Mouse (Mus musculus) intestine, postnatal 0 days (tissue): ENCODE data around the gene Robo1. TPM values are rescaled to one million over a fixed set of nuclear protein-coding genes. Genes with fewer than 3 reads are reported as not detected.
A peak's percentile ranks its signal among the peaks of the same experiment; 100 is the strongest.

Experiments used
- ATAC-seq: fragments of 200-750 bp; cut with Nextera tagmentation; 2 replicates; pipeline ENCODE4 v1.8.0; 2017; ENCODE audit warnings: mild to moderate bottlenecking, moderate TSS enrichment, moderate library complexity
- H3K27ac ChIP-seq: fragments of 300-500 bp; sonication (generic); 2 replicates; pipeline ENCODE4 v1.5.1; 2014; ENCODE audit warnings: mild to moderate bottlenecking, low read depth, low read length, moderate library complexity
- H3K27me3 ChIP-seq: fragments of 300-500 bp; sonication (generic); replicated peaks from 2 replicates; pipeline ENCODE4 v1.6.1; 2014; ENCODE audit warnings: low read length, mixed read lengths; ENCODE audit not compliant: control insufficient read depth, insufficient read depth
- H3K36me3 ChIP-seq: fragments of 300-500 bp; sonication (generic); 2 replicates; pipeline ENCODE4 v1.6.1; 2014; ENCODE audit warnings: mild to moderate bottlenecking, moderate library complexity; ENCODE audit not compliant: control insufficient read depth, insufficient read depth
- H3K4me1 ChIP-seq: fragments of 300-500 bp; sonication (generic); replicated peaks from 2 replicates; pipeline ENCODE4 v1.6.1; 2014; ENCODE audit warnings: antibody characterized with exemption, low read length, mixed read lengths; ENCODE audit not compliant: control insufficient read depth, insufficient read depth
- H3K4me2 ChIP-seq: fragments of 300-500 bp; sonication (generic); replicated peaks from 2 replicates; pipeline ENCODE4 v1.6.1; 2014; ENCODE audit warnings: low read depth, mild to moderate bottlenecking, moderate library complexity
- H3K4me3 ChIP-seq: fragments of 300-500 bp; sonication (generic); 2 replicates; pipeline ENCODE4 v1.5.1; 2014; ENCODE audit warnings: low read depth, low read length
- H3K9ac ChIP-seq: fragments of 300-500 bp; sonication (generic); 2 replicates; pipeline ENCODE4 v1.6.1; 2014; ENCODE audit warnings: mild to moderate bottlenecking, low read depth, low read length
- H3K9me3 ChIP-seq: fragments of 300-500 bp; sonication (generic); 2 replicates; pipeline ENCODE4 v1.6.1; 2016; ENCODE audit warnings: mixed run types; ENCODE audit not compliant: control insufficient read depth
- CTCF ChIP-seq: sonication (generic); IDR thresholded peaks from 2 replicates; pipeline ENCODE4 v1.5.1; 2016; ENCODE audit warnings: low read depth, mild to moderate bottlenecking, control low read depth, antibody characterized with exemption, moderate library complexity
- WGBS: fragments of 180-500 bp; shearing (Covaris S2); extraction: QIAGEN DNeasy Blood & Tissue Kit; methylation state at CpG from one replicate; pipeline ENCODE4 v1.1.7; 2014; 5-methylcytosine and 5-hydroxymethylcytosine counted together
- polyA plus RNA-seq: library from polyadenylated mRNA; unstranded; fragments of >200 nt; fragmentation: Nextera tagmentation; extraction: Ambion mirVana; gene quantifications from 2 replicates; pipeline ENCODE4 v1.2.1, GENCODE M21; 2015

Gene Robo1
- polyA plus RNA-seq, 1 experiment from 2014 or later = 2.7 TPM

DNA sequence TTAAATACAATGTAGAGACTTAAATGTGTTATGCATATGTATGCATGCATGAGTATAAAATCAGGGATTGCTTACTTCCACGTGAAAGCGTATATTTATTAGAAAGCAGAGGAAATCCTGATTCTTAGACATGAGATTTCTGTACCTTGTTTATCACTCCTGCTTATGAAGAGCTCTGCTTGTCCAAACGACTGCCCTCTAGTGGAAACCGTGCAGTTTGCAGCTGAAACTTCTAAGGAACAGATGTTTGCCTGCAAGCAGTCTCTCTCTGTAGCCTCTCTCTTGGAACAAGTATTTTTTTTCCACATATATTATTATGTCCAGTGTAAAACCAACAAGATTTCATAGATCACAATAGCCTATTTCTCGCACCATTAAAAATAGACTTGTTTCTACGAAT lies 297.0 kb downstream of the Robo1 start:
- no peak for ATAC-seq
- peak; percentile 81 for TF ChIP-seq CTCF

DNA sequence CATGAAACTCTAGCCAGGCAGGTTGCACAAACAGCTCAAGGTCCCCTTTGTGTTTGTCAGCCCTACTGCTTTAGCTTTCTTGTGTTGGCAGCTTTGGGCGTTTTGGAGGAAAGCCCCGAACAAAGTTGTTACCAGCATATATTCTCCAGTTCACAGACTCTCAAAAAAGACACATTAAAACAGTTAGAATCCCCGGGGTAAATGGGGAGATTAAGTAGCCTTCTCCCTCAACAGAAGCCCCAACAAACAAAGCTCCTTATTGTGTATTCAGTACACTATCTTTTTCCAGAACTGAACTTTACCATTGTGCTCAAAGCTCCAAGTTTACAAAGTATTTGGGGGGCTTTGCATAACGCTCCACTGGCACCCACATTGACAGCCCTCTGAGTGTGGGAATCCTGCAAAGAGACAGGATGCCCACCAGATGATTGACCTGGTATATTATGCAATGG lies 302.6 kb downstream of the Robo1 start:
- 60% methylated on average over 4 of the region's 4 CpGs for whole genome bisulfite sequencing
- H3K9me3 ChIP-seq = no peaks in the 10 kb centered on the region
- no peak overlapping the region for H3K4me2 ChIP-seq
- no peaks in the 10 kb centered on the region for H3K4me1 ChIP-seq
- no peaks in the 10 kb centered on the region for H3K36me3 ChIP-seq
- TF ChIP-seq CTCF = no peak
- no peak overlapping the region for H3K4me3 ChIP-seq
- no peak overlapping the region for H3K9ac ChIP-seq
- no peaks in the 10 kb centered on the region for H3K27me3 ChIP-seq
- H3K27ac ChIP-seq = no peak overlapping the region
- no peak for ATAC-seq

More for the DNA sequence above, 297.0 kb downstream of the Robo1 start:
- Histone ChIP-seq H3K4me1 (no peaks in the 10 kb centered on the region), H3K9me3 (no peaks in the 10 kb centered on the region), H3K36me3 (no peaks in the 10 kb centered on the region), H3K4me2 (no peak overlapping the region), H3K27me3 (no peaks in the 10 kb centered on the region), H3K4me3 (no peak overlapping the region), H3K9ac (no peak overlapping the region), H3K27ac (no peak overlapping the region)
- 19% methylated on average over 6 of the region's 6 CpGs for WGBS

DNA sequence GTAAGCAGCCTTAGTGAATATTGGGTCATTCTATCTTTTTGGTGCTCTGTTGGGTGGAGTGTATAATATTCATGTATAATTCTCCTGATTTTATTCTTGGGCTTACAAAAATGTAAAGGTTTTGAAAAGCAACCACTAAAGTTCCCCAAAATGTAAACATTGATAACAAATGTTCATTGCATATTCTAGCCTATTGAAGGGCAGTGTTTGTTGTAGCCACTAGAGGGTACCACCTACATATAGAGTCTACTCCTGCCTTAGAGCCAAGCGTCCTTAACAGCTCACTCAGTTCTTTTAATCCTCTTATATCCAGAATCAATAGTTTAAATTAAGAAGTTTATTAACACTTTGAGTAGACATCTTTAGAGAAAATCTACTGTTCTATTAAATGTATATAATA lies 306.8 kb downstream of the Robo1 start:
- WGBS = 5% methylated on average over 1 of the region's 1 CpGs
- no peaks in the 10 kb centered on the region for H3K9me3 ChIP-seq

DNA sequence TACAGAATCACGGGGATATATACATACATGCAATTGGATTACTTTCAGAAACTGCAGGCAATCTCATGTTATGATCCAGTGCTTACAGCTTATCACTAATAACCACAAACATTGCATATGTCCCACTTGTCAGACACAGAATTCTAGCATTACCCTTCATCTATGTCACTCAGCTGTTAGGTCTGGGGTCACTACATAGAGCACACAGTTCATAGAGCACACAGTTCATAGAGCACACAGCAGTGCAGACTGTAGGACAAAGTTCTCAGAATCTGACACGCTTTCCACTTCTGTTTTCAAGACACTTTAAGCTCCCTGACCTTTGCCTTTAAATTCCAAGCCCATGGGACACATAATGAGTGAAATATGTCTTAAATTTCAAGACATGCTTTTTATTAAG lies 307.3 kb downstream of the Robo1 start:
- no peak overlapping the region for H3K4me2 ChIP-seq
- H3K4me3 ChIP-seq = no peak overlapping the region
- H3K27me3 ChIP-seq = no peaks in the 10 kb centered on the region
- no peak overlapping the region for H3K27ac ChIP-seq
- H3K9me3 ChIP-seq = no peaks in the 10 kb centered on the region
- 58% methylated on average over 2 of the region's 2 CpGs for WGBS
- ATAC-seq = no peak
- H3K9ac ChIP-seq = no peak overlapping the region
- no peaks in the 10 kb centered on the region for H3K36me3 ChIP-seq
- TF ChIP-seq CTCF = no peak
- H3K4me1 ChIP-seq = no peaks in the 10 kb centered on the region

More for the DNA sequence above, 306.8 kb downstream of the Robo1 start:
- H3K4me1 ChIP-seq = no peaks in the 10 kb centered on the region
- H3K4me3 ChIP-seq = no peak overlapping the region
- peak; percentile 74 for TF ChIP-seq CTCF
- ATAC-seq = no peak
- no peak overlapping the region for H3K9ac ChIP-seq
- H3K36me3 ChIP-seq = no peaks in the 10 kb centered on the region
- H3K27ac ChIP-seq = no peak overlapping the region
- no peaks in the 10 kb centered on the region for H3K27me3 ChIP-seq
- no peak overlapping the region for H3K4me2 ChIP-seq

DNA sequence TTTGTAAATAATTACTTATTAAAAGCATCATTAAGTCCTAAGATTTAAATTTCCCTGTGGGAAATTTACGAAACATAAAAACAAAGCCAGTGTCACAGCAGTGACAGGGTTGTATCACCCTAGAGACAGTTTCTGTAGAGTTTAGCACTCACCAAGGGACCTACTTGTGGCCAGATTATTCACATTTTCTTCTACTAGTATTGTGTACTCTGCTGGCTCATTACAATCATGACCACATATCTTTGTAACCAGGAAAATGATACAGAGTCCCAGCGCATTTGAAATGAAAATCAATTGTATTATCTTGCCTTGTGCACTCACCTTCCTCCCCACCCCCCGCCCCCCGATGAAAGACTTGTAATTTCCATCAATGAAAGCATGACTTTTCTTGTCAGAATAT lies 314.3 kb downstream of the Robo1 start:
- Histone ChIP-seq H3K9ac (no peak overlapping the region), H3K27me3 (no peaks in the 10 kb centered on the region), H3K4me2 (no peak overlapping the region), H3K4me1 (no peaks in the 10 kb centered on the region), H3K36me3 (no peaks in the 10 kb centered on the region), H3K4me3 (no peak overlapping the region), H3K9me3 (no peaks in the 10 kb centered on the region), H3K27ac (no peak overlapping the region)
- no peak for TF ChIP-seq CTCF
- no peak for ATAC-seq
- 65% methylated on average over 4 of the region's 4 CpGs for WGBS

DNA sequence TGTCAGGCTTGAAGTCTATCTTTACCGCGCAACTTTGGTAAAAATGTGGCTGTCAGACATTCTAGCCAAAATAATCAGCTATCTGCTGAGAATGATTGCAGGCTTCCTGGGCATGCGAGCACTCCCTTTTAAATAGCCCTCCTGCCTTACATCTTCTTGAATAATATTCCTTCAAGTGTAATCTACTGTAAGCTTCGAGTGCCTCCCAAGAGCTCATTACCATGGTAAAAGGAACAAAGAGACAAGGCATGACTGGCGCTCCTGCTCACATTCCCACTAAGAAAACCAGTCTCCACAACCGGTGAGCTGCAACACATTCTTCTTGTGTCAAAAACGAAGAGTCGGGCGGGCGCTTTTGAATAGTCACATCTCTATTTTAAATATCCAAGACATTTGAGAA lies 314.8 kb downstream of the Robo1 start:
- Histone ChIP-seq H3K4me2 (no peak overlapping the region), H3K4me3 (no peak overlapping the region), H3K9me3 (no peaks in the 10 kb centered on the region), H3K4me1 (no peaks in the 10 kb centered on the region), H3K27me3 (no peaks in the 10 kb centered on the region), H3K36me3 (no peaks in the 10 kb centered on the region), H3K9ac (no peak overlapping the region), H3K27ac (no peak overlapping the region)
- no peak for TF ChIP-seq CTCF
- WGBS = 74% methylated on average over 10 of the region's 10 CpGs
- no peak for ATAC-seq

DNA sequence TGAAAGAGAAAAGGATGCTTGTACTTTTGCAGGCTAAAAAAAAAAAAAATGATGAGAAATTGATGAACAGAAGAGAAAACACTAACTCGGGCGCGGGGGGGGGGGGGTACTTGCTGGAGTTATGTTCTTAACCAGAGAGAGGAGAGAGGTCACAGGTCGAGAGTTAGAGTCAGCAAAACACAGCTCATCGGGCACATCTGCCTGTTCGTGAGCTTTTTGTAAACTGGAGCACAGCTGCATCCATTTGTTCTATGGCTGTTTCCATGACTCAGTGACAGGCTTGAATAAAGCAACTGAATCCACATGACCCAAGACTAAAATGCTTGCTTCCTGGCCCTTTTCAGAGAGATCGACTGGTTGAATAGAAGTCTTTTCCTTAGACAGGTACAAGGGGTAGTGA lies 325.7 kb downstream of the Robo1 start:
- no peaks in the 10 kb centered on the region for H3K4me1 ChIP-seq
- no peak overlapping the region for H3K27ac ChIP-seq
- no peak for TF ChIP-seq CTCF
- no peak for ATAC-seq
- H3K4me3 ChIP-seq = no peak overlapping the region
- no peak overlapping the region for H3K9ac ChIP-seq
- no peaks in the 10 kb centered on the region for H3K27me3 ChIP-seq
- WGBS = 57% methylated on average over 7 of the region's 7 CpGs
- H3K36me3 ChIP-seq = no peaks in the 10 kb centered on the region
- H3K9me3 ChIP-seq = no peaks in the 10 kb centered on the region
- no peak overlapping the region for H3K4me2 ChIP-seq
